Mouse (Mus musculus) megakaryocyte, embryonic 14.5 days (primary cell): ENCODE results near the gene Rps18. TPM values are rescaled to one million over a fixed set of nuclear protein-coding genes. Genes with fewer than 3 reads are reported as not detected.

Experiments used
- H3K27me3 ChIP-seq: replicated peaks from 2 replicates; pipeline ENCODE3; 2012; ENCODE audit warnings: inconsistent platforms
- H3K36me3 ChIP-seq: replicated peaks from 2 replicates; pipeline ENCODE3; 2012; ENCODE audit warnings: low read length, inconsistent platforms, mixed read lengths
- H3K4me1 ChIP-seq: 2 replicates; pipeline ENCODE4 v1.6.1; 2012; ENCODE audit warnings: inconsistent platforms
- H3K4me3 ChIP-seq: replicated peaks from 2 replicates; pipeline ENCODE3; 2012; ENCODE audit warnings: moderate library complexity, mild to moderate bottlenecking, inconsistent platforms
- H3K9me3 ChIP-seq: 2 replicates; pipeline ENCODE4 v1.6.1; 2012; ENCODE audit warnings: inconsistent platforms
- FLI1 ChIP-seq: IDR thresholded peaks from 2 replicates; pipeline ENCODE4 v1.6.1; 2012; ENCODE audit warnings: low read length, inconsistent platforms, mixed read lengths
- GATA1 ChIP-seq: IDR thresholded peaks from 3 replicates; pipeline ENCODE4 v1.6.1; 2012; ENCODE audit warnings: mixed read lengths, low read length, inconsistent platforms, borderline replicate concordance
- polyA plus RNA-seq: library from polyadenylated mRNA; stranded (reverse); fragments of >175 nt; gene quantifications from 2 replicates; pipeline ENCODE4 v1.2.3, GENCODE M21; 2012; ENCODE audit warnings: low replicate concordance; ENCODE audit not compliant: insufficient read depth

Rps18 gene
- polyA plus RNA-seq, 1 experiment, result 129 TPM

- Histone ChIP-seq H3K27me3 (no peaks in the 10 kb centered on the region), H3K4me3 (peak overlapping the region; percentile 38), H3K36me3 (peaks cover 86% of the 10 kb centered on the region), H3K4me1 (peaks cover 66% of the 10 kb centered on the region), H3K9me3 (no peaks in the 10 kb centered on the region)
- no peak for TF ChIP-seq GATA1
- TF ChIP-seq FLI1, result no peak
Observed at GRCm38 (mm10) chr17:33948090-33948904, 7.5 kb downstream of the Rps18 start.

- no peak for TF ChIP-seq GATA1
- Histone ChIP-seq H3K36me3 (peaks cover 85% of the 10 kb centered on the region), H3K4me3 (peak overlapping the region; percentile 24), H3K9me3 (no peaks in the 10 kb centered on the region), H3K27me3 (no peaks in the 10 kb centered on the region), H3K4me1 (peaks cover 63% of the 10 kb centered on the region)
Observed at GRCm38 (mm10) chr17:33947430-33948089, 8.2 kb downstream of the Rps18 start.

- H3K27me3 ChIP-seq, result no peaks in the 10 kb centered on the region
- H3K4me3 ChIP-seq, result no peak overlapping the region
- H3K36me3 ChIP-seq, result peaks cover 65% of the 10 kb centered on the region
- peaks cover 48% of the 10 kb centered on the region for H3K4me1 ChIP-seq
- TF ChIP-seq GATA1 (no peak), FLI1 (no peak)
- no peaks in the 10 kb centered on the region for H3K9me3 ChIP-seq
Observed at GRCm38 (mm10) chr17:33943454-33943853, 12.3 kb downstream of the Rps18 start.

GRCm38 (mm10) chr17:33941381-33941780 is 14.4 kb downstream of the Rps18 start:
- TF ChIP-seq FLI1, result no peak
- no peak for TF ChIP-seq GATA1
- Histone ChIP-seq H3K4me1 (peaks cover 34% of the 10 kb centered on the region), H3K27me3 (no peaks in the 10 kb centered on the region), H3K4me3 (peak overlapping the region; percentile 98), H3K36me3 (peaks cover 66% of the 10 kb centered on the region), H3K9me3 (no peaks in the 10 kb centered on the region)

GRCm38 (mm10) chr17:33940981-33941380 is 14.8 kb downstream of the Rps18 start:
- Histone ChIP-seq H3K4me3 (peak overlapping the region; percentile 98), H3K9me3 (no peaks in the 10 kb centered on the region), H3K4me1 (peaks cover 33% of the 10 kb centered on the region), H3K27me3 (no peaks in the 10 kb centered on the region), H3K36me3 (peaks cover 64% of the 10 kb centered on the region)
- TF ChIP-seq GATA1, result no peak
- no peak for TF ChIP-seq FLI1

- H3K36me3 ChIP-seq, result peaks cover 66% of the 10 kb centered on the region
- TF ChIP-seq GATA1, result no peak
- no peak; the same call in 1 of the 2 replicates for TF ChIP-seq FLI1
- no peaks in the 10 kb centered on the region for H3K9me3 ChIP-seq
- H3K4me1 ChIP-seq, result peaks cover 38% of the 10 kb centered on the region
- no peaks in the 10 kb centered on the region for H3K27me3 ChIP-seq
- peak within 1 kb of the TSS; percentile 98 for H3K4me3 ChIP-seq
Observed at GRCm38 (mm10) chr17:33940206-33940805, 15.5 kb downstream of the Rps18 start, which contains the start of the genes Pfdn6 and Wdr46. TSS of gene Pfdn6 (minus strand) at chr17:33940343. TSS of gene Wdr46 (plus strand) at chr17:33940660.

GRCm38 (mm10) chr17:33938783-33939182 is 17.0 kb downstream of the Rps18 start:
- Histone ChIP-seq H3K4me1 (peaks cover 41% of the 10 kb centered on the region), H3K27me3 (no peaks in the 10 kb centered on the region), H3K9me3 (no peaks in the 10 kb centered on the region), H3K4me3 (peak overlapping the region; percentile 98), H3K36me3 (peaks cover 66% of the 10 kb centered on the region)
- no peak for TF ChIP-seq FLI1
- no peak for TF ChIP-seq GATA1

- Histone ChIP-seq H3K9me3 (no peaks in the 10 kb centered on the region), H3K36me3 (peaks cover 69% of the 10 kb centered on the region), H3K4me1 (peaks cover 41% of the 10 kb centered on the region), H3K4me3 (no peak overlapping the region), H3K27me3 (no peaks in the 10 kb centered on the region)
- TF ChIP-seq FLI1 (no peak), GATA1 (no peak)
Observed at GRCm38 (mm10) chr17:33936993-33937392, 18.8 kb downstream of the Rps18 start.

- Histone ChIP-seq H3K27me3 (no peaks in the 10 kb centered on the region), H3K9me3 (no peaks in the 10 kb centered on the region), H3K4me3 (peak overlapping the region; percentile 18), H3K4me1 (peaks cover 44% of the 10 kb centered on the region), H3K36me3 (peaks cover 77% of the 10 kb centered on the region)
- TF ChIP-seq GATA1, result no peak
- no peak for TF ChIP-seq FLI1
Observed at GRCm38 (mm10) chr17:33935422-33936055, 20.3 kb downstream of the Rps18 start.

- TF ChIP-seq GATA1 (no peak), FLI1 (no peak)
- Histone ChIP-seq H3K4me1 (peaks cover 45% of the 10 kb centered on the region), H3K9me3 (no peaks in the 10 kb centered on the region), H3K27me3 (no peaks in the 10 kb centered on the region), H3K36me3 (peaks cover 72% of the 10 kb centered on the region), H3K4me3 (no peak overlapping the region)
Observed at GRCm38 (mm10) chr17:33932970-33933369, 22.8 kb downstream of the Rps18 start.
